Mouse (Mus musculus): ENCODE data around the gene Rora. TPM values are rescaled to one million over a fixed set of nuclear protein-coding genes. Genes with fewer than 3 reads are reported as not detected.

Gene Rora
- polyA plus RNA-seq, 1 experiment = 24.1 TPM

- no peak for TF ChIP-seq POLR2A (IDR thresholded peaks at IDR 0.05; ENCODE audit: control insufficient read depth, low read depth, low read length)
- TF ChIP-seq CTCF (IDR thresholded peaks at IDR 0.05; ENCODE audit: control insufficient read depth, insufficient read depth, insufficient replicate concordance, low read depth, low read length) = no peak
- H3K36me3 ChIP-seq (ENCODE audit: control insufficient read depth, insufficient read depth, low read length) = no peaks in the 10 kb centered on the region
- H3K27me3 ChIP-seq (ENCODE audit: control insufficient read depth, insufficient read depth, low read length) = no peaks in the 10 kb centered on the region
- H3K27ac ChIP-seq (ENCODE audit: control insufficient read depth, insufficient read depth, low read depth, low read length) = no peak overlapping the region
- no peaks in the 10 kb centered on the region for H3K4me1 ChIP-seq (ENCODE audit: control insufficient read depth, insufficient read depth, low read length)
- H3K4me3 ChIP-seq (ENCODE audit: control insufficient read depth, low read depth, low read length) = no peak overlapping the region
These were observed 723.5 kb downstream of the Rora start for GRCm38 (mm10) chr9:69376982-69377653.

- TF ChIP-seq CTCF (IDR thresholded peaks at IDR 0.05; ENCODE audit: control insufficient read depth, insufficient read depth, insufficient replicate concordance, low read depth, low read length) (no peak), POLR2A (IDR thresholded peaks at IDR 0.05; ENCODE audit: control insufficient read depth, low read depth, low read length) (no peak)
- Histone ChIP-seq H3K4me3 (ENCODE audit: control insufficient read depth, low read depth, low read length) (no peak overlapping the region), H3K27ac (ENCODE audit: control insufficient read depth, insufficient read depth, low read depth, low read length) (no peak overlapping the region), H3K4me1 (ENCODE audit: control insufficient read depth, insufficient read depth, low read length) (no peaks in the 10 kb centered on the region), H3K27me3 (ENCODE audit: control insufficient read depth, insufficient read depth, low read length) (no peaks in the 10 kb centered on the region), H3K36me3 (ENCODE audit: control insufficient read depth, insufficient read depth, low read length) (no peaks in the 10 kb centered on the region)
These were observed 724.1 kb downstream of the Rora start for GRCm38 (mm10) chr9:69377654-69378045.

GRCm38 (mm10) chr9:69380546-69380945 is 727.0 kb downstream of the Rora start:
- Histone ChIP-seq H3K27me3 (ENCODE audit: control insufficient read depth, insufficient read depth, low read length) (no peaks in the 10 kb centered on the region), H3K4me1 (ENCODE audit: control insufficient read depth, insufficient read depth, low read length) (no peaks in the 10 kb centered on the region), H3K4me3 (ENCODE audit: control insufficient read depth, low read depth, low read length) (no peak overlapping the region), H3K36me3 (ENCODE audit: control insufficient read depth, insufficient read depth, low read length) (no peaks in the 10 kb centered on the region), H3K27ac (ENCODE audit: control insufficient read depth, insufficient read depth, low read depth, low read length) (no peak overlapping the region)
- TF ChIP-seq CTCF (IDR thresholded peaks at IDR 0.05; ENCODE audit: control insufficient read depth, insufficient read depth, insufficient replicate concordance, low read depth, low read length) = no peak
- no peak for TF ChIP-seq POLR2A (IDR thresholded peaks at IDR 0.05; ENCODE audit: control insufficient read depth, low read depth, low read length)

GRCm38 (mm10) chr9:69381741-69382140 is 728.2 kb downstream of the Rora start:
- H3K27me3 ChIP-seq (ENCODE audit: control insufficient read depth, insufficient read depth, low read length) = no peaks in the 10 kb centered on the region
- no peak for TF ChIP-seq POLR2A (IDR thresholded peaks at IDR 0.05; ENCODE audit: control insufficient read depth, low read depth, low read length)
- no peak for TF ChIP-seq CTCF (IDR thresholded peaks at IDR 0.05; ENCODE audit: control insufficient read depth, insufficient read depth, insufficient replicate concordance, low read depth, low read length)
- H3K4me1 ChIP-seq (ENCODE audit: control insufficient read depth, insufficient read depth, low read length) = no peaks in the 10 kb centered on the region
- no peak overlapping the region for H3K4me3 ChIP-seq (ENCODE audit: control insufficient read depth, low read depth, low read length)
- H3K36me3 ChIP-seq (ENCODE audit: control insufficient read depth, insufficient read depth, low read length) = no peaks in the 10 kb centered on the region
- no peak overlapping the region for H3K27ac ChIP-seq (ENCODE audit: control insufficient read depth, insufficient read depth, low read depth, low read length)

- TF ChIP-seq CTCF (IDR thresholded peaks at IDR 0.05; ENCODE audit: control insufficient read depth, insufficient read depth, insufficient replicate concordance, low read depth, low read length) (no peak), POLR2A (IDR thresholded peaks at IDR 0.05; ENCODE audit: control insufficient read depth, low read depth, low read length) (no peak)
- no peaks in the 10 kb centered on the region for H3K4me1 ChIP-seq (ENCODE audit: control insufficient read depth, insufficient read depth, low read length)
- no peak overlapping the region for H3K4me3 ChIP-seq (ENCODE audit: control insufficient read depth, low read depth, low read length)
- H3K27ac ChIP-seq (ENCODE audit: control insufficient read depth, insufficient read depth, low read depth, low read length) = no peak overlapping the region
- no peaks in the 10 kb centered on the region for H3K36me3 ChIP-seq (ENCODE audit: control insufficient read depth, insufficient read depth, low read length)
- H3K27me3 ChIP-seq (ENCODE audit: control insufficient read depth, insufficient read depth, low read length) = no peaks in the 10 kb centered on the region
These were observed 730.9 kb downstream of the Rora start for GRCm38 (mm10) chr9:69384475-69384874.

GRCm38 (mm10) chr9:69384905-69385304 is 731.3 kb downstream of the Rora start:
- Histone ChIP-seq H3K27ac (ENCODE audit: control insufficient read depth, insufficient read depth, low read depth, low read length) (no peak overlapping the region), H3K4me3 (ENCODE audit: control insufficient read depth, low read depth, low read length) (no peak overlapping the region), H3K36me3 (ENCODE audit: control insufficient read depth, insufficient read depth, low read length) (no peaks in the 10 kb centered on the region), H3K4me1 (ENCODE audit: control insufficient read depth, insufficient read depth, low read length) (no peaks in the 10 kb centered on the region), H3K27me3 (ENCODE audit: control insufficient read depth, insufficient read depth, low read length) (no peaks in the 10 kb centered on the region)
- TF ChIP-seq CTCF (IDR thresholded peaks at IDR 0.05; ENCODE audit: control insufficient read depth, insufficient read depth, insufficient replicate concordance, low read depth, low read length) = no peak
- no peak for TF ChIP-seq POLR2A (IDR thresholded peaks at IDR 0.05; ENCODE audit: control insufficient read depth, low read depth, low read length)

- TF ChIP-seq POLR2A (IDR thresholded peaks at IDR 0.05; ENCODE audit: control insufficient read depth, low read depth, low read length) (no peak), CTCF (IDR thresholded peaks at IDR 0.05; ENCODE audit: control insufficient read depth, insufficient read depth, insufficient replicate concordance, low read depth, low read length) (no peak)
- H3K4me3 ChIP-seq (ENCODE audit: control insufficient read depth, low read depth, low read length) = no peak overlapping the region
- no peaks in the 10 kb centered on the region for H3K36me3 ChIP-seq (ENCODE audit: control insufficient read depth, insufficient read depth, low read length)
- H3K27me3 ChIP-seq (ENCODE audit: control insufficient read depth, insufficient read depth, low read length) = no peaks in the 10 kb centered on the region
- H3K27ac ChIP-seq (ENCODE audit: control insufficient read depth, insufficient read depth, low read depth, low read length) = no peak overlapping the region
- no peaks in the 10 kb centered on the region for H3K4me1 ChIP-seq (ENCODE audit: control insufficient read depth, insufficient read depth, low read length)
These were observed 733.7 kb downstream of the Rora start for GRCm38 (mm10) chr9:69387296-69387695.
